Mouse (Mus musculus) heart, postnatal 10 days (tissue): ENCODE measurements around the gene Dcbld1. TPM values are rescaled to one million over a fixed set of nuclear protein-coding genes. Genes with fewer than 3 reads are reported as not detected.
A peak's percentile ranks its signal among the peaks of the same experiment; 100 is the strongest.

Experiments
- DNase-seq, 2 experiments: peaks; one replicate each; pipeline ENCODE4 v3.0.0; 2021
- intact Hi-C: fragments of 180-260 bp; cut with DNase I; formaldehyde crosslinking; loops from one replicate; pipeline ENCODE4 v1.15.1; 2025
- total RNA-seq, 2 experiments: library from RNA; stranded (reverse); gene quantifications; 2 replicates each; pipeline ENCODE4 v1.2.3; 2021

Dcbld1 gene
- 1 to 10 TPM; 8.6 TPM for total RNA-seq

DNA sequence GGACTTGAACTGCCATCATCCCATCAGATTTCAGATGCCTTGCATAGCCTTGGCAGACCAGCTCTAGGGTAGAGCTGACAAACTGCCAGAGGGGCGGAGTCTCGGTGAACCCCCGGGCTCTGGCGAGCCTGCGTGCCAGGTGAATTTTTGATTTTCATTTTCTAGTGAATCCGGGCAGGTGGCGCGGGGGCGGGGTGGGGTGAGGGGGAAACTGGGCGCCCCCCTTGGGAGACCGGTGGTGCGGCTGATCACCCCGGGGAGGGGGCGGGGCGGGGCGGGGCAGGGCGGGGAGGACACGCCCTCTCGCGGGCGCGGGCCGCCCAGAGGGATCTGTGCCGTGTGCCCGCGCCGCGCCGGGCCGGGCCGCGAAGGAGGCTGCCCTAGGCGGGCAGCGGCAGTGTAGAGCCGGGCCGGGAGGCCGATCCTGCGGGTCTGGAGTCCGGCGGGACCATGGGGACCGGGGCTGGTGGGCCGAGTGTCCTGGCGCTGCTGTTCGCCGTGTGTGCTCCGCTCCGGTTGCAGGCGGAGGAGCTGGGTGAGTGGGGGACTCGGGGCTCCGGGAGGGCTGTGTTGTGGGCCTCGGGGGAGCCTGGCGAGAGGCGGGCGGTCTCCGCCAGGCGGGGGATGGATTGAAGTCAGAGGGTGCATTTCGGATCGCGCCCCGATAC lies at the start of gene Dcbld1:
Gene Dcbld1 (plus strand): TSS at position 319 of the 668 bp plus-strand sequence.
- DNase-seq: peak; percentile 59 to 72
- intact Hi-C loops: loop anchor here (2.0 kb wide), 1 partner anchor 147 kb away; no protein-coding TSS in a partner anchor

DNA sequence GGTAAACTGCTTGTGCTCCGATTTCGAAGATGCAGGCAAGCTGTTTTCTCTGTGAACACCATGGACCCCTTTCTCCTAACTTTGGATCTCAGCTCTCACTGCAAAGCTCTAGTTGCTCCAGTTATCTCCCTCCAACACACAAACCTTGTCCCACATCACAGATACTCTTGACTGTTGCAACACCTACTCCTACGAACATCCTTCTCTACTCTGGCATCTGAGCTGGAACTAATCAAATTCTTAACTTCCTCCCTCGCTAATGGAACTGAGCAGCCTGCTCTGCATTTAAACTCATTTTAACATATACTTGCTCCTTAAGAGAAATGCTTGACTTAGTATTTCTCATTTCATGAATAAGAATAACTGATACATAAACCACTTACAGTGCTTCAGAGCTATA lies 47.5 kb upstream of the Dcbld1 start:
- no peak for DNase-seq
- intact Hi-C loops: no loop called here

DNA sequence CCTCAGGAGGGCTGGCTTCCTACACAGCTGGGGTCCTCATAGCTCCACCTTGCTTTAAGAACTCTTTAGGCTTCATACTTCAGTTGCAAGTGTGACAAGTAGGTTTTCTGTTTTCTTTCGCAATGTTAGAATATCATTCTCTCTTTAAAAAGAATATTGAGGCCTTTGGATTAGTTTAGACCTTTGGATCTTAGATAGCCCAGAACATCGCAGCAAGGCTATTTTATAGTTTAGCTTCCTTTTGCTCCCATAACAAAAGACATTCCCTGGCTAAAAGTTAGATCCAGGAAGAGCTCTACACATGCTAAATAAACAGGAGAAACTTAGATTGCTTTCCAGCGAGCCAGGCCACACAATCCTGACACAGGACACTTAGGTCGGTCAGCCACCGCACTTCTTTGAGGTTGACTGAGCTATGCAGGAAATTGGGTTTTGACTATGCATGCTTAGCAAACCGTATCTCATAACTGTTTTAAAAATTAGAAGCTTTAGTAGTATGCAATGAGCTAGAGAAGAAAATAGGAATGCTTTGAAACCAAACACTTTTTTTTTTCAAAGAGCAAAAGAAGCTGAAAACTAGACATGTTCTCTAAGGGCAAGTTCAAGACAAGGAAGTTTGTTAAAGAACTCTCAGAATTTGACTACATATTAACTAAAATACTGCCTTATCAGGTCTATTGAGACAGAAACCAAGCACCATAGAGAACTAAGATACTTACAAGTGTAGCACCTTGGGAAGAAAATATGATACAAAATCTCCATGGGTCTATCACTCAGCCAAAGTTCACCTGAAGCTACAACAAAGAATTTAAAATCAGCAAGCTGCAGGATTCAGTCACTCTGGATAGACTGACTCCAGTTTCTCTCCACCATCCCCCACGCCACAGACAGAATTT lies 38.2 kb upstream of the Dcbld1 start, which contains the start of gene Ros1:
Gene Ros1 (minus strand): TSS at position 288 of the 896 bp plus-strand sequence.
- no peak for DNase-seq
- intact Hi-C loops: no loop called here

DNA sequence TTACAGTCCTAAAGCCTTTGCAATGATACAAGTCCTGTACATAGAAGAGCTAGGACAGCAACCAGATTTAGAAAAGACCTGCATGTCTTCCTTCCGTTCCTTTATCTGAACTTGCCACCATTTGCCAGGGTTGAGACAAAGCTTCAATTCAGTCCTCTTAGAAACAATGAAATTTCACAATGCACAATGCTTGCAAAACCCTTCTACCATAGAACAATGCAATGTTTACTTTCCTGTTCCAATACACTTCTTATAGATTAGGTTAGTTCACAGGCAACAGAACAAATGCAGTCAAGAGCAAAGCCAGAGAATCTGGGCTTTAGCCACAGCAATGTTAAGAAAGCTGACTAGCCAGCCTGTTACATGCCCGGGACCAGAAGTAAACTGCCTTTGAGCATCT lies 29.4 kb upstream of the Dcbld1 start:
- intact Hi-C loops: no loop called here

GRCm38 (mm10) chr10:52215267-52215818 lies 18.1 kb upstream of the Dcbld1 start:
- DNase-seq: no peak
- intact Hi-C loops: loop anchor here (5.0 kb wide), 3 partner anchors 117 to 317 kb away; partner anchors contain the start of gene Nepn

More for the DNA sequence above, 29.4 kb upstream of the Dcbld1 start:
- DNase-seq: no peak

GRCm38 (mm10) chr10:52216797-52217563 lies 16.4 kb upstream of the Dcbld1 start:
- intact Hi-C loops: loop anchor here (5.0 kb wide), 3 partner anchors 115 to 315 kb away; partner anchors contain the start of gene Nepn
- peak; percentile 56 to 72 for DNase-seq

DNA sequence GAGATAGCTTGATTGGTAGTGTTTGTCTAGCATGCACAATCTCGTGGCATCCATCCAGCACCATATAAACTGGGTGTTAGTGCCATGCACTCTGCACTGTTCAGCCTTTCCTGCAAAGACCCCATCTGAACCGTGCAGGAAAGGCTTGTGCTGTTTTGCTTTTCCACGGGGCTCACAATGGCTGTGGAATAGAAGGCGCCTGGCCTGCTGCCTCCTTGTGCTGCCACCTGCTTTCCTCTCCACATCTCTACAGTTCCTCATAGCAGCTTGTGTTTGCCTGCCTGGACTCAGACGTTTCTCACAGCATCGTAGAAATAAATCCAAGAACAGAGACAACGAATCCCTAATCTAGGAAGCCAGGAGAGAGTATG lies 15.9 kb upstream of the Dcbld1 start:
- intact Hi-C loops: loop anchor here (5.0 kb wide), 3 partner anchors 115 to 315 kb away; partner anchors contain the start of gene Nepn
- DNase-seq: no peak

DNA sequence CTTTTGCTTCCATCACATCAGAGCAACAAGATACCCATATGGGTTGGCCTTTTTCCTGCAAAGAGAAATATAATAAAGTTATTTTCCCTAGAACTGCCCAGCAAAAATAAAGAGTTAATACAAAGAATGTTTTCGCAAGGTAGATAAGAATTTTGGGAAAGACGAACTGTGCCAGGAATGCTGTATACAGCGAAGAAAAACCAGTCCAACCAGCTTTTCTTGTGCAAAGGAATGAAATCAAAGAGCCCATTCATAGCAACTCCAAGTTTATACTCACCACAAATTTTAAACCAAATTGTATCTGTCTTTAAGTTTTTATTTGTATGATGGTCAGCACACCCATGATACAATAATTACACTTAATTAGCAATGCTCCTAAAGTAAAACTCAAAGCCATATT lies 13.8 kb upstream of the Dcbld1 start:
- intact Hi-C loops: loop anchor here (5.0 kb wide), 3 partner anchors 113 to 313 kb away; partner anchors contain the start of gene Nepn
- no peak for DNase-seq

DNA sequence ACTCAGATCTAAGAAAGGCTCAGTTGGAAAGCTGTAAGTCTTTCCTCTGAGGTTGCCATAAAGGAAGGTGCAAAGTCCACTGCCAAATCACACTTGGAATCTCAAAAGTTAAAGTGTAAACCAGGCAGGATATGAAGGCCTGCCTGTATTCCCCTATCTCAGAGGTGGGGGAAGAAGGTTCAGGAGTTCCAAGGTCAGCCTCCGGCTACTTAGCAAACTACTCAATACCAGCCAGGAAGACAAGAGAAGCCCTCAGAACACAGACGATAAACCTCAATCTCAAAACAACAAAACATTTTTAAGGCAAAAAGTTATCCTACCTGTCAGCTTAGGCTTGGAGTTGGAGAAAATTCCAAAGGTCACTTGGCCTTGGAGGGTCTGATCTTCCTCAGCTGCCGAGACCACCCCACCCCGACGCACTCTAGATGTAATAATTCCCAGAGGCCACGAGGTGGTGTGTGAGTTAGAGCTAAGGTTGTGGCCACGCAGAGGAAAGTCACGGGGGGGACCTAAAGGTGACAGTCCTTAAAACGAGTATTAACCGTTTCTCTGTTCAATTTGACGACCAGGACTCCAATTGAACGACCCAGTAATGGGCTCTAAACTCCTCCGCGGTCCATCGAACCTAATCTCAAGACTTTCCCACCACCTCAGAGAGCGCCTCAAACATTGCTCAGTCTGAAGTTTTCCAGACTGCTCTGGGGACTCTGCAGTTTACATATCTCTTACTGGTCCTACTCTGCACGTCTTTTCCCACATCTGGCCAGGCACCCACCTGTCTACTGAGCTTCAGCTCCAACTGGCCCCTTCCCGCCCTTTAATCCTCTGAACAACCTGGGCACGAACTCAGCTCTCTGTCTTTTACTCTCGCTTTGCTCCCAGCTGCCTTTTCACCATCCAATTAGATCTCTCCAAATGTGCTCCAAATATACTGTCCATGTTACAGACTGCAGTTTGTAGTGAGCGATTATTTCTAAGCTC lies 933 bp upstream of the Dcbld1 start:
- DNase-seq: peak; percentile 49 to 57
- intact Hi-C loops: loop anchor here (1.0 to 2.0 kb wide), 3 partner anchors 99 to 153 kb away; no protein-coding TSS in a partner anchor

DNA sequence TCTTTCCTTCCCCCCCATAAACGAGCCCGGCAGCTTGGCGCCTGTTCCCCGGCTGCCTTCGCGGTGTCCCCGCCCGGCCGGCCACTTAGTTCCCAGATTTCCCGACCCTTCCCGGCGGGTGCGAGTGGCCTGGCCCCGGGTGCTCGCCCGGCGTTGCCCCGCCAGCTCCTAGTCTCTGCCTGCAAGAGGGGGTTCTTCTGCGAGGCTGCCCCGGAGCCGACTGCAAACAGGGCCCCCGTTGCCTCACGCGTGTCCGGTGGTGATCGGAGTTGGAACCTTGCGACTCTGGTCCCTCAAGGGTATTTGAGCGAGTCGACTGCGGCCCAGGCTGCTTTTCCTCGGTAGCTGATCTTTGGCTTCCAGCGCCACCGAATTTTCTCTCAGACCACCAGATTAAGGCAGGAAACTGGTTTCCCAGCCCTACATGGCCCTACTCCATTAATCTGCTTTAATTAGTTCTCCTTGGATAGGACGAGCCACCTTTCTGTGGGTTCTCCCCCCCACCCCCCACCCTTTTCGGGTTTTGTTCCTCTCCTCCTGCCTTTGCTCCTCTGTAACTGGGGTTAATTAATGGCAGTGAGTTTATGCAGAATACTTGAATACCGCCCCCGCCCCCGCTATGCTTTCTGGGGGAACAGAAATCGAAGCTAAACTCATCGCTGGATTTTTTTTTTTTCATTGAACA lies 692 bp downstream of the Dcbld1 start:
- peak; percentile 51 to 60 for DNase-seq
- intact Hi-C loops: loop anchor here (2.0 kb wide), 3 partner anchors 45 to 147 kb away; no protein-coding TSS in a partner anchor

DNA sequence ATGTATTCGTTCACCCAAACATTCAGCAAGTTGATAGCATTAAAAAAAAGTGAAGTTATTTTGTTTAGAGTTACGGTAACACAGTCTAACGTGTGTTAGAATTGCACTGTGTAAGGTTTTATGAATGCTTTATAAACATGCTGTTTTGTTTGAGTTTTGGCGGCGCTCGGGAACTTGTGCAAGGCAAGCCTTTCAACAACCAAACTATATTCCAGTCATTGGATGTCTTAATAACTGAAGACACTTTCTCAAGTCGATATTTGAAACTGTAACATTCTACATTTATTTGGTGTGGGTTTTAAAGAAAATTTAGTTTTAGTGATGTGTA lies 1.2 kb downstream of the Dcbld1 start:
- intact Hi-C loops: loop anchor here (2.0 kb wide), 2 partner anchors 44 to 74 kb away; no protein-coding TSS in a partner anchor
- peak; percentile 4 to 7 for DNase-seq

DNA sequence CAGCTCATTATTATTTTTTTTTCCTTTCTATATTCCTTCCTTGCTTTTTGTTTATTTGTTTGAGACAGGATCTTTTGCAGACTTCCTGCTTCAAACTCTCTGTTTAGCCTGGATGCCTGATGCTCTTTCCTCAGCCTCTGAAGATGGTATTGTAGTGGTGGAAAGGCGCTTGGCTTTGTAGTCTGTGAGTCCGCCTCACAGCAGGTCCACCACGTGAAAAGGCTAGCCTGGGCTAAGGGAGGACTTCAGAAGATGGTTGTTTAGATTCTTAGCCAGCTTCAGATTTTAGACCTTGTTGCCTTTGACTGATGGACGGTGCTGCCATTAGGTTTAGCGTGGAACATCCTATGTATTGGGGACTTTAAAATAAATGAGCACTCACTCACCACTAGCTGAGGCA lies 2.0 kb downstream of the Dcbld1 start:
- no peak for DNase-seq
- intact Hi-C loops: loop anchor here (2.0 kb wide), 2 partner anchors 43 to 73 kb away; no protein-coding TSS in a partner anchor

GRCm38 (mm10) chr10:52242015-52242414 lies 8.6 kb downstream of the Dcbld1 start:
- no peak for DNase-seq
- intact Hi-C loops: no loop called here

GRCm38 (mm10) chr10:52242680-52243323 lies 9.4 kb downstream of the Dcbld1 start:
- no peak for DNase-seq
- intact Hi-C loops: no loop called here

- no peak for DNase-seq
- intact Hi-C loops: no loop called here
Observed at GRCm38 (mm10) chr10:52246207-52246606, 12.8 kb downstream of the Dcbld1 start.

GRCm38 (mm10) chr10:52252240-52252639 lies 18.8 kb downstream of the Dcbld1 start:
- DNase-seq: peak in 1 of 2 experiments; percentile 12
- intact Hi-C loops: no loop called here

DNA sequence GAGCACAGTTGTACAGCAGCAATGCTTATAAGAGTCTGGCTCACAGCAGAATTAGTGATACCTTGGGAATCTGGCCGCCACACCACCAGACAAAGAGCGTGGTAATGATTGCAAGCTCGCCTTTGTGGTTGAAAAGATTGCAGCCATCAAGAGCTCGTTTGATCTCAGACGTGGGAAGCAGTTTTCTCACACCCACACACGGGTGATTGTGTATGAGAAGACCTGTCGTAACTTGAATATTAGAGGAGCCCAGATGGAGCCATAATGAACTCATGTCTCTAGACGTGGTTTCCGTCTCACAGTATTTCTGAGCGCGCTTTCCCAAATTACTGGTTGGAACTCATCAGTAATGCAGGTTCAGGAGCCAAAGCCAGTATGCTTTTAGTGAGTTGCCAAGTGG lies 20.0 kb downstream of the Dcbld1 start:
- DNase-seq: no peak
- intact Hi-C loops: no loop called here

- no peak for DNase-seq
- intact Hi-C loops: no loop called here
Observed at GRCm38 (mm10) chr10:52257768-52258167, 24.3 kb downstream of the Dcbld1 start.
